Mouse (Mus musculus): ENCODE measurements around the gene Dnajb13.

Gene Dnajb13

DNA sequence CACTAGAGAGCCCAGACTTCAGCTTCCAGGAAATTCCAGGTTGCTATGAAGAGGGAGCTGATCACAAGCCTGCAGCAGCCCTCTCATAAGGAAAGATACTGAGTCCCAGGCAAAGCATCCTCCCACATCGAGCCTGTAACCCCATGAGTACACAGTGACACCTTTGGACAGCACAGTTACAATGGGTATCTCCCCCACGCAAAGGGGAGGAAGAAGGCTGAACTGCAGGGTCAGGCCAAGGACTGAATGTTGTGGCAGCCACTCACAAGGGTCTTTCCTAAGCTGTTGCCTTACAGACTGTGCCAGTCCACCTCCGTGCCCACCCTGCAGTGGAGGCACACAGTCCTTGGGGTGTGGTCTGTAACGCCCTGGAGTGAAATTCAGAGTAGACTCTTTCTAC, 8.3 kb downstream of the Dnajb13 start:
- DNase-seq, result no peak

GRCm38 (mm10) chr7:100504740-100505487, 9.8 kb downstream of the Dnajb13 start:
- DNase-seq, result peak in 1 of 2 experiments; percentile 40

GRCm38 (mm10) chr7:100503076-100503475, 11.7 kb downstream of the Dnajb13 start:
- DNase-seq, result no peak

- peak in 1 of 2 experiments; percentile 12 for DNase-seq
Measured at GRCm38 (mm10) chr7:100502374-100502922, 12.3 kb downstream of the Dnajb13 start.

DNA sequence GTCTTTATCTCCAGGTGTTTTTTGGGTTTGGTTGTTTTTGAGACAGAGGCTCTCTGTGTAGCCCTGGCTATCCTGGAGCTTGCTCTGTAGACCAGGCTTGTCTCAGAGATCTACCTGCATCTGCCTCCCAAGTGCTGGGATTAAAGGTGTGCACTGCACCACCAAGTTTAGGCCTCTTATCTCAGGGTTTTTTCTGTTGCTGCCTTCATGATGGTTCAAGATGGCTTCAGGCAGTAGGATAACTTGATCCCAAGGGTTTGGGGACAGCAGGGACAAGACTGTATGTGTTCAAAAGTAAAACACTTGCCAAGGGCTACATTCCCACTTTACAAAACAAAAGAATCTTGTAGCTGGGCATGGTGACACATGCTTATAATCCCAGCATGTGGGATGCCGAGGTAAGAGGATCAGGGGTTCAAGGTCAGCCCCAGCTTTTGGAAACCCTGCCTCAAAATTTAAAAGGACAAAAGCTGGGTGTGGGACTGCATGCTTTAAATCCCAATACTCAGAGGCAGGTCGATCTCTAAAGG, 12.9 kb downstream of the Dnajb13 start:
- no peak for DNase-seq

DNA sequence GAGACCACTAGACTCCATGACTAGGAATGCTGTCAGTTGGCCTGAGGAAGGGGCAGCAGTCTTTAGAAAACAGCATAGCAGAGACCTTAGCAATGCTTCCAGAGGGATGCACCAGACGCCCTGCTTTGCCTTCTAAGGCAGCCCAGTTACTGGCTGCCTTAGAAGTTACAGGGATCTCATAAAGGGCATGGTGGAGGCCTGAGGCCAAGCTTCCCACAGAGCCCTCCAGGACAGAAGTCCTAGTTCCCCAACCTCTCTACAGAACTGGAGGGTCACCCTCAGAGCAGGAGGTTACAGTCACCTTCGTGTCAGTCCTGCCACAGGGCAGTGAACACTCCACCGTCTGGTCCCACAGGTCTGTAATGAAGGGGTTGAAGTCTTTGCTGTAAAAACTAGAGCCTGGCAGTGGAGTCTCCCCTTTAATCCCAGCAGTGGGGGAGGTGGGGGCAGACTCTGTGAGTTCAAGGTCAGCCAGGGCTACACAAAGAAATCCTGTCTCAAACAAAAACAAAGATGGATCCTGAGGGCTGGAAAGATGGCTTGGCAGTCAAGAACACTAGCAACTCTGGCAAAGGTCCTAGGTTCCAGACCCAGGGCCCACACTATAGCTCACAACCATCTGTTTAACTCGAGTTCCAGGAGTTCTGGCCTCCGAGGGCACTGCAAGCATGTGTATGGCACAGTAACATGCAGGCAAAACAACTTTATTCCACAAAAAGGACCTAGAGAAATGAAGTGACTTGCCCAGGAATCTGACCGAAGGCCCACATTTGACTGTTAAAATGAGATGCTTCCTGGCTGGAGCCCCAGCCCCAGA, 13.5 kb downstream of the Dnajb13 start:
- DNase-seq, result peak in 1 of 2 experiments; percentile 24

DNA sequence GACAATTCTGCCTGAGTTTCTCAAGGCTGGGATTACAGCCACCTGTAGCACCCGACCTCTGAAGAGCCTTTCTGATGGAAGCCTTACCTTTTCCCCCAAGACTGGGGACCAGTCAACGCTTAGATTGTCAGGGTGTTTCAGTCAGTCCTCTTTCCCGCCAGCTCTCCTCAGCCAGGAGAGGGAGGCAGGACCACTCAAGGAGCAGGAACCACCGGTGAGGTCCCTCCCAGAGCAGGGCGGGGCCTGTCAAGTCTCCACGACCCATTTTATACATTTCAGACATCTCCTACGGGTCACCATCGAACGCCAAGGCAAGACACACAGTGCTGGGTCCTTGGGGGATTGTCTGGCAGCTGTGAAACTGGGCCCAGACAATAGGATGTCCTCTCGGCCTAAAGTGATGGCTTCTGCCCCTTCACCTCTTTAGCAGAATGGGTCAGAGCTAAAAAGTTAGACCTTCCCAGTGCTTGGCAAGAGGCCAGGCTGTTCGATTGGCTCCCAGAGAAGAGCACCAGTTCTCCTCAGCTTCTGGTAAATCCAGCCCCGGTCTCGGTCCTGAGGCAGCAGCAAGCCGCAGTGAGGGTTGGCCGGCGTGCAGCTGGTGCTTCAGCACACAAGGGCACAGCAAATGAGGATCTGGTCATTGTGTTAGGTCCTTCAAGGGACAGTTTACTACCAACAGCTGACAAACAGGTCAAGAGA, 14.3 kb downstream of the Dnajb13 start:
- DNase-seq, result peak; percentile 37 to 46

DNA sequence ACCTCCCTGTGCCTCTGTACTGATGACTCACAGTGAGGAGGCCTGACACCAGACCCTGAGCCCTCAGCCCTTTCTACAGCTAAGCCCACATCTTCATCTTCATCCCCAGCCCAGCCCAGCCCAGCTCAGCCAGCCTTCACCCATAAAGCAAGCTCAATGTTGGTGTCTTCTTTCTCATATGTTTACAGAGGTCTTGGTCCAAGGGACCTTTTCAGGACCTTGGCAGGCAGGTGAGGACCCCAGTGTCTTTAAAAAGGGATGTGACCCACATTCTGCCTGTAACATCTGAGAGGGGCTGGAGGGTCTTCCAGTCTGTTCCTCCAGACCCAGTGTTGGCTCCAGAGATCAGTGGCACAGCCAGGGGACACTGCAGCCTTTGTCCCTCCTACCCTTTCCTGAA, 15.3 kb downstream of the Dnajb13 start:
- no peak for DNase-seq

GRCm38 (mm10) chr7:100497982-100498381, 16.8 kb downstream of the Dnajb13 start:
- no peak for DNase-seq

DNA sequence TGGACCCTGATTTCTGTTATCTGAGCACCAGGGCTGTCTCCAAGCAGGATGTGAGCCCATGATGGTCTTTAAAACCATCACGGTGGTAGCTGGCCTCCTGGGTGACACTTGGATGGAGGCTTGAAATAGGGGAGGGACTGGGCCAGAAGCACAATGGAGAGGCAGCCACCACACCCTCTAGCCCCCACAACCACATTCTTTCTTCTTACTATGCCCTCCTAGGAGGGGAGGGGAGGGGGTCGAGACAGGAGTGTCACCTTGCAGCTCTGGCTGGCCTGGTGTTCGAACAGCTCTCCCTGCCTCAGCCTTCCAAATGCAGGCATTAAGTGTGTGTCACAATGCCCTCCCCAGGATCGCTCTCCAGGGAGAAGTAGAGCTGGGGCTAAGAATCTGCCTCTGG, 17.4 kb downstream of the Dnajb13 start:
- no peak for DNase-seq

DNA sequence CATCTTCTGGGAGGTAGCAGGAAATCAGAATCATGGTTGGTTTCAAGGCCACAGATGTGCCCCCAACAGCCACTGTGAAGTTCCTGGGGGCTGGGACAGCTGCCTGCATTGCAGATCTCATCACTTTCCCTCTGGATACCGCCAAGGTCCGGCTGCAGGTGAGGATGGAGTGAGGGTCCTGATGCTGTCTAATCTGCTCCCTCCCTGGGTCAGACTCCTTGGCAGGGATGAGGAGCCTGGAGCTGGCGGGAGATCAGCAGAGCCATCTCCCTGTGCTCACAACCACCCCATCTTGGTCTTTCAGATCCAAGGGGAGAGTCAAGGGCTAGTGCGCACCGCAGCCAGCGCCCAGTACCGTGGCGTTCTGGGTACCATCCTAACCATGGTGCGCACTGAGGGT, 18.0 kb downstream of the Dnajb13 start:
- no peak for DNase-seq

- DNase-seq, result no peak
Measured at GRCm38 (mm10) chr7:100496371-100496770, 18.4 kb downstream of the Dnajb13 start.

DNA sequence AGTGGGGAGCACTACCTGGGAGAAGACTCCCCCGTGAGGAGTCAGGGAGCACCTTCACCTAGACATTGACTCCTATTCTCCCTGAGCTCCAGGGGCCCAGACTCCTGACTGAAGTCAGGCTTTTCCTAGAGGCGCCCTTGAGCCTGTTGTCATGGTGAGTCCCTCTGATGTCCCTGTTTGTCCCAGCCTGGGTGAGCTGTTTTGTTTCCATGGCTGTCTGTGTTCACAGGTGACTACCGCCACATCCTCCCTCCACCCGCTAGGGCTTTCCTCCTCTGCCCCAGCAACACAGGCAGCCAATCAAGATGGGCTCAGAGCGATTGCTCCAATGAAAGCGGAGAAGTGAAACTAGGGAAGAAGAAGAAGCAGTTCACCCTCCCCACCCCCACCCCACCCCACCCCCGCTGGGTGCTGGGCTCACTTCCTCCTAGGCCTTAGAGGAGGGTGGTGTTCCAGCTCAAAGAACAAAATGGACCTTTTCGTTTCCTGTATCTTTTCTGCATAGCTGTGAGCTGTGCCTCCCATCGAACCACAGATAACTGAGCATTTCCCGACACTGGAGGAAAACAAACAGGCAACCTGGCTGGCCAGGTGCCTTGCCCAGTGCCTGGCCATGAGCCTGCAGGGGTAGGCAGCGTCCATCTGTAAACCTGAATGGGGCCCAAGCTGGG, 19.0 kb downstream of the Dnajb13 start:
- DNase-seq, result peak; percentile 68 to 82

DNA sequence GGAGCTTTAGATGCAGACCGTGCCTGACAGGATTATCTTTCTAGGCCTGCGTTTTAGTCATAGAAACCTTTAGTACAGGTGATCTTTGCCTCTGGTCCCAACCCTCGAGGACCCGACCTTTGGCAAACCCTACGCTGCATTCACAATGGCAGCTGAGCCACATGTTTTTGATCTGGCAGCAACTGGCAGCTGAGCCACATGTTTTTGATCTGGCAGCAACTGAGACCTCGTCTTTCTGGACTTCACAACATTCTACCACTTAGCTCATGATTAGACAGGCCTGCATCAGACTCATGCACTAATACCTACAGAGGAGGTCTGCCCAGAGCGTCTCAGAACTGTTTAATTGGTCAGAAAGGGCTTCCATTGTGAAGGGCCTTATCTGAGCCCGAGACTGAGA, 19.7 kb downstream of the Dnajb13 start:
- DNase-seq, result peak in 1 of 2 experiments; percentile 30

- DNase-seq, result peak in 1 of 2 experiments; percentile 39
Measured at GRCm38 (mm10) chr7:100494415-100494831, 20.3 kb downstream of the Dnajb13 start.

DNA sequence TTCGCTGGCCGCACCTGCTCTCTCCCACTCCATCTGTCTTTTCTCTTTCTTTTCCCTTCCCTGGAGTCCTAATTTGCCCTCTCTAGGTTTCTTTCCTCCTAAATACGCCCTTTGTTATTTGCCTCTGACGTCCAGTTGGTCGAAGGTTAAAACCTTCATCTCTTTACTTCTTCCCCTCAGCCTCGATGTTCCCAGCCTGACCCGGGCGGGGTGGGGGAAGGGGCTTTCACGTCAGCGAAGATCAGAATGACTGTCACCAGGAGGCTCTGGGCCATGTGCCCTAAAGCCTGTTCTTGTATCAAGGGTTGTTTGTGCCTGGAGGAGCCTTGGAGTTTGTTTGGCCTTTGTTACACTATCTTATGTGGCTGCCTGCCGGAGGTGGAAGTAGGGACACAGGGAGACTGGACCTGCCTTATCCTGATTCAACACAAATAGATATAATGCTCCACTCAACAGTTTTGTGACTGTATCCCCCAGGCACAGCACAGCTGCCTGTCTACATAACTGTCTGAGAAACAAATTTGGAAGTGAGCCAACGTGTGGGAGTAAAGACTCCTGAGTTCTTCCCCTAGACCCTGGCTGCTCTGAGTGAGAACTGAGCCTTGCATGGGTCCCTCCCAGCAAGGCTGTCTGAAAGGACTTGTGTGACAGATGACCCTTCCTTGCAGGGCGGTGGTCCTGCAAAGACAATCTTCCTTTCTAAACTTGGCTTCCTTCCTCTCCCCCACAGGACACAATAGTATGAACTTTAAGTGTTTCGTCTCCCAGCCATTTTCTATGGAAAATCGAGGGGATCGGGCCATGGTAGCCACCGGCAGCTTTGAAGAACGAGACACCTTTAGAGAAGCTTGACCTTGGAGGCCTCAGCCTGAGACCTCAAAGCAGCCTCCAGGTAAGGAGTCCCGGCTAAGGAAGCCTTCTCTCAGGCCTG, 21.0 kb downstream of the Dnajb13 start:
- DNase-seq, result peak; percentile 63 to 70

DNA sequence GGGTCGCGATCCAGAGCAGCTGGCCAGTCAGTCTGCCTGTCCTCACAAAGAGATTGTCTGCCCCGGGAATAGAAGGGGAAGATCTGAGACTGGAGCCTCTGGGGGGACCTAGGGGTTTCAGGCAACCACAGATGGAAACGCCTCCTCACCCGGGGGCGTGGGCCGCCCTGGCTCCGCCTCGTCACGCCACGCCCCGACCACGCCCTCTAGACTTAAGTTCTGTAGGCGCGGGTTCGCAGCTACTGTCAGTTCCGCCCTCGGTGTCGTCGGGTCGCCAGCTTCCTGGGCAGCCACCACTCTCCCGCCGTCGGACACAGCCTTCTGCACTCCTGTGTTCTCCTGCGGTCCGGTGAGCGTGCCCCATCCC, 21.7 kb downstream of the Dnajb13 start, which contains the start of gene Ucp2:
TSS of gene Ucp2 (plus strand) at position 221 of the 367 bp plus-strand sequence.
- peak; percentile 91 to 94 for DNase-seq

- peak; percentile 34 to 59 for DNase-seq
Measured at GRCm38 (mm10) chr7:100492391-100493116, 22.2 kb downstream of the Dnajb13 start.

DNA sequence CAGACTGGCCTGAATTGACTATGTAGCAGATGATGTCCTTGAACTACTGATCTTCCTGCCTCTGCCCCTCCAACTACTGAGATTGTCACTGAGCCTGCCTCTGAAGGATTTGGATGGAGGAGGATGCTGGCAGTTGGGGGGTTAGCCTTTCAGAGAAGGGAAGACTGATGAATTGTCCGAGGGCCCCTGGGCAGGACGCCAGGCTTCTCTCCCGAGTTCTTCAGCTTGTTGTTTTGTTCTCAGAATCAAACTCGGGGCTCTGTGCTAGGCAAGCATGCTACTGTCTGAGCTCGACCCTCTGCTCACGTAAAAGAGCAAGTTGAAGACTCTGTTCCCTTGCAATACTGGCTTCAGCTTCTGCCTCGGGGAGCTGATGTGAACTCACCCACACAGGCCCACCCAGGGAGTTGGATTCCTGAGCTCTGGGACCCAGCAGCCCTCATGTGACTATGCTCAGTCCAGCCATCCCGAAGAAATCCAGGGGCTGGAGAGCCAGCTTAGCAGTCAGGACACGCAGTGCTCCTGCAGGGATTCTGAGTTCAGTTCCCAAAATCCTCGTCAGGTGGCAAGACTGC, 26.2 kb downstream of the Dnajb13 start:
- DNase-seq, result peak; percentile 54 to 67

DNA sequence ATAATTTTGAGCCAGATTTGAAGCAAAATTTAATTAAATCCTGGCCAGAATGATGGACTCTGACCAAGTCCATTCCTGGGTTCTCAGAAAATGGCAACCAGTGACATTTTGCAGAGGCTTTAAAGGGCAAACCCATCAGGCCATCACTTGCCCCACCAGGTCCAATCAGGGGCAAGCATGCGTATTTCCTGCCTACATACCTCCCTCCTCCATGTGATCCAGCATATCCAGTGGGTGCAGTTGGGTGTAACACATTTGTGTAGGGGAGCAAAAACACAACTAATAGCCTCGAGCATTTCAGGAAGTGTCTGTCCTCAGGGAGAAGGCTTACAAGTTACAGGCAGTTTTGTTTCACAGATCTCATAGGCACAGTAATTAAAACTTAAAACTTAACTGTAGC, 27.5 kb downstream of the Dnajb13 start:
- DNase-seq, result no peak
